Mouse (Mus musculus): Measurements from ENCODE around the gene Prph2. TPM values are rescaled to one million over a fixed set of nuclear protein-coding genes. Genes with fewer than 3 reads are reported as not detected.

Gene Prph2
- polyA plus RNA-seq, 1 experiment, result 0.09 TPM

GRCm38 (mm10) chr17:46881728-46882127 is 28.5 kb upstream of the Prph2 start:
- Histone ChIP-seq H3K27ac (ENCODE audit: control insufficient read depth, insufficient read depth, low read length) (no peak overlapping the region), H3K27me3 (ENCODE audit: control insufficient read depth, insufficient read depth, low read length) (no peaks in the 10 kb centered on the region), H3K36me3 (ENCODE audit: control insufficient read depth, insufficient read depth, low read length) (no peaks in the 10 kb centered on the region), H3K4me3 (ENCODE audit: control insufficient read depth, insufficient read depth, low read length) (no peak overlapping the region), H3K4me1 (replicated peaks; ENCODE audit: control insufficient read depth, insufficient read depth, low read length) (no peaks in the 10 kb centered on the region)
- WGBS, result 90% methylated on average over 6 of the region's 6 CpGs
- TF ChIP-seq POLR2A (IDR thresholded peaks at IDR 0.05; ENCODE audit: control insufficient read depth, extremely low read depth, insufficient read depth, low read length, poor library complexity) (no peak), CTCF (IDR thresholded peaks at IDR 0.05; ENCODE audit: borderline replicate concordance, control insufficient read depth, extremely low read depth, insufficient read depth, low read length, poor library complexity) (no peak)
- DNase-seq, result no peak

- TF ChIP-seq CTCF (IDR thresholded peaks at IDR 0.05; ENCODE audit: borderline replicate concordance, control insufficient read depth, extremely low read depth, insufficient read depth, low read length, poor library complexity), result no peak
- TF ChIP-seq POLR2A (IDR thresholded peaks at IDR 0.05; ENCODE audit: control insufficient read depth, extremely low read depth, insufficient read depth, low read length, poor library complexity), result 0 out of 2 replicates have a peak, but pooled peaks have one; percentile 16
- no peak for DNase-seq
- Histone ChIP-seq H3K27me3 (ENCODE audit: control insufficient read depth, insufficient read depth, low read length) (no peaks in the 10 kb centered on the region), H3K36me3 (ENCODE audit: control insufficient read depth, insufficient read depth, low read length) (no peaks in the 10 kb centered on the region), H3K27ac (ENCODE audit: control insufficient read depth, insufficient read depth, low read length) (no peak overlapping the region), H3K4me1 (replicated peaks; ENCODE audit: control insufficient read depth, insufficient read depth, low read length) (no peaks in the 10 kb centered on the region), H3K4me3 (ENCODE audit: control insufficient read depth, insufficient read depth, low read length) (no peak overlapping the region)
- 93% methylated on average over 9 of the region's 9 CpGs for WGBS
Measured at GRCm38 (mm10) chr17:46883107-46883506, 27.2 kb upstream of the Prph2 start.

GRCm38 (mm10) chr17:46884766-46885165 is 25.5 kb upstream of the Prph2 start:
- Histone ChIP-seq H3K27ac (ENCODE audit: control insufficient read depth, insufficient read depth, low read length) (no peak overlapping the region), H3K4me1 (replicated peaks; ENCODE audit: control insufficient read depth, insufficient read depth, low read length) (peaks cover 6% of the 10 kb centered on the region), H3K27me3 (ENCODE audit: control insufficient read depth, insufficient read depth, low read length) (no peaks in the 10 kb centered on the region), H3K36me3 (ENCODE audit: control insufficient read depth, insufficient read depth, low read length) (no peaks in the 10 kb centered on the region), H3K4me3 (ENCODE audit: control insufficient read depth, insufficient read depth, low read length) (no peak overlapping the region)
- WGBS, result 91% methylated on average over 6 of the region's 6 CpGs
- TF ChIP-seq POLR2A (IDR thresholded peaks at IDR 0.05; ENCODE audit: control insufficient read depth, extremely low read depth, insufficient read depth, low read length, poor library complexity) (no peak), CTCF (IDR thresholded peaks at IDR 0.05; ENCODE audit: borderline replicate concordance, control insufficient read depth, extremely low read depth, insufficient read depth, low read length, poor library complexity) (no peak)
- DNase-seq, result no peak

- H3K36me3 ChIP-seq (ENCODE audit: control insufficient read depth, insufficient read depth, low read length), result no peaks in the 10 kb centered on the region
- TF ChIP-seq CTCF (IDR thresholded peaks at IDR 0.05; ENCODE audit: borderline replicate concordance, control insufficient read depth, extremely low read depth, insufficient read depth, low read length, poor library complexity) (no peak), POLR2A (IDR thresholded peaks at IDR 0.05; ENCODE audit: control insufficient read depth, extremely low read depth, insufficient read depth, low read length, poor library complexity) (no peak)
Measured at GRCm38 (mm10) chr17:46885218-46885909, 24.9 kb upstream of the Prph2 start.

GRCm38 (mm10) chr17:46885910-46886643 is 24.2 kb upstream of the Prph2 start:
- Histone ChIP-seq H3K4me3 (ENCODE audit: control insufficient read depth, insufficient read depth, low read length) (no peak overlapping the region), H3K27ac (ENCODE audit: control insufficient read depth, insufficient read depth, low read length) (no peak overlapping the region), H3K4me1 (replicated peaks; ENCODE audit: control insufficient read depth, insufficient read depth, low read length) (peaks cover 6% of the 10 kb centered on the region), H3K27me3 (ENCODE audit: control insufficient read depth, insufficient read depth, low read length) (no peaks in the 10 kb centered on the region), H3K36me3 (ENCODE audit: control insufficient read depth, insufficient read depth, low read length) (no peaks in the 10 kb centered on the region)
- 90% methylated on average over 17 of the region's 17 CpGs for WGBS
- DNase-seq, result no peak
- TF ChIP-seq POLR2A (IDR thresholded peaks at IDR 0.05; ENCODE audit: control insufficient read depth, extremely low read depth, insufficient read depth, low read length, poor library complexity) (no peak), CTCF (IDR thresholded peaks at IDR 0.05; ENCODE audit: borderline replicate concordance, control insufficient read depth, extremely low read depth, insufficient read depth, low read length, poor library complexity) (no peak)

More at GRCm38 (mm10) chr17:46885218-46885909, 24.9 kb upstream of the Prph2 start:
- peaks cover 6% of the 10 kb centered on the region for H3K4me1 ChIP-seq (replicated peaks; ENCODE audit: control insufficient read depth, insufficient read depth, low read length)
- no peak overlapping the region for H3K4me3 ChIP-seq (ENCODE audit: control insufficient read depth, insufficient read depth, low read length)
- DNase-seq, result no peak
- H3K27ac ChIP-seq (ENCODE audit: control insufficient read depth, insufficient read depth, low read length), result no peak overlapping the region
- H3K27me3 ChIP-seq (ENCODE audit: control insufficient read depth, insufficient read depth, low read length), result no peaks in the 10 kb centered on the region
- 95% methylated on average over 11 of the region's 11 CpGs for WGBS

- Histone ChIP-seq H3K4me3 (ENCODE audit: control insufficient read depth, insufficient read depth, low read length) (no peak overlapping the region), H3K36me3 (ENCODE audit: control insufficient read depth, insufficient read depth, low read length) (no peaks in the 10 kb centered on the region), H3K4me1 (replicated peaks; ENCODE audit: control insufficient read depth, insufficient read depth, low read length) (peaks cover 19% of the 10 kb centered on the region), H3K27me3 (ENCODE audit: control insufficient read depth, insufficient read depth, low read length) (no peaks in the 10 kb centered on the region), H3K27ac (ENCODE audit: control insufficient read depth, insufficient read depth, low read length) (no peak overlapping the region)
- 50% methylated on average over 16 of the region's 16 CpGs for WGBS
- DNase-seq, result peak; percentile 51
- TF ChIP-seq POLR2A (IDR thresholded peaks at IDR 0.05; ENCODE audit: control insufficient read depth, extremely low read depth, insufficient read depth, low read length, poor library complexity) (no peak), CTCF (IDR thresholded peaks at IDR 0.05; ENCODE audit: borderline replicate concordance, control insufficient read depth, extremely low read depth, insufficient read depth, low read length, poor library complexity) (no peak)
Measured at GRCm38 (mm10) chr17:46888511-46889212, 21.6 kb upstream of the Prph2 start.

Measured in thymus, adult 2 months (tissue).